Mouse (Mus musculus): ENCODE data around the gene Ccnf. TPM values are rescaled to one million over a fixed set of nuclear protein-coding genes. Genes with fewer than 3 reads are reported as not detected.

Ccnf gene
- polyA plus RNA-seq, 1 experiment, result not detected

DNA sequence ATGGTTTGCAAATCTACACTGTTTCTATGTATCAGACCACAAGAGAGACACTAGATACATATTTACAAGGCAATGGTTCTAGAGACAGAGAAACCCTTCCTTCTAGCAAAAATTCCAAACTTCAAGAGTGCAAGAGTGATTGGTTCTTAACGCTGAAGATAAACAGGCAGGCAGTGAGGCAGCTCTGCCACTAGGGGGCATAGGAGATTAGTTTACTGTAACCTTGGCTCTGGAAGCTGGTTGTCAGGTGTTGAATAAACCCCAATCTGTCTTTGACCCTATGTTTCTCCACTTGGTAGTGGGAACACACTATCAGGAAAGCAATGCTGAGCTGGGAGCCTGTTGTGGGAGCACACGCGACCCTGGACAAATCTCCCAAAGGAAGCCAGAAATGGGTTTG, 77.9 kb downstream of the Ccnf start:
- H3K4me1 ChIP-seq (ENCODE audit: control insufficient read depth, insufficient read depth, low read length), result no peaks in the 10 kb centered on the region; the same call in 1 of the 2 replicates
- TF ChIP-seq CTCF (IDR thresholded peaks at IDR 0.05; ENCODE audit: insufficient read depth, low read depth, low read length), result no peak
- H3K4me3 ChIP-seq (ENCODE audit: insufficient read depth, low read depth, low read length), result no peak overlapping the region
- H3K27ac ChIP-seq (ENCODE audit: insufficient read depth, low read depth, low read length), result no peak overlapping the region
- 6% methylated on average over 3 of the region's 3 CpGs for WGBS

Other genes with a start within 250 kb of the Ccnf start
- gene Prss27, start 213.3 kb downstream of the Ccnf start, polyA plus RNA-seq (2012; ENCODE audit: insufficient read depth, insufficient read length, low replicate concordance, missing spikeins), result not detected in 2 replicates
- gene Kctd5, start 178.0 kb downstream of the Ccnf start, polyA plus RNA-seq (2012; ENCODE audit: insufficient read depth, insufficient read length, low replicate concordance, missing spikeins), result not detected in 2 replicates
- not detected in 2 replicates for gene Pdpk1, start 100.6 kb downstream of the Ccnf start, polyA plus RNA-seq (2012; ENCODE audit: insufficient read depth, insufficient read length, low replicate concordance, missing spikeins)
- gene Amdhd2, start 87.7 kb downstream of the Ccnf start, polyA plus RNA-seq (2012; ENCODE audit: insufficient read depth, insufficient read length, low replicate concordance, missing spikeins), result not detected in 2 replicates
- 528 TPM in 1 of 2 replicates, not detected in the other for gene Atp6v0c, start 81.8 kb downstream of the Ccnf start, polyA plus RNA-seq (2012; ENCODE audit: insufficient read depth, insufficient read length, low replicate concordance, missing spikeins)
- gene Tbc1d24, start 45.9 kb downstream of the Ccnf start, polyA plus RNA-seq (2012; ENCODE audit: insufficient read depth, insufficient read length, low replicate concordance, missing spikeins), result not detected in 2 replicates
- not detected in 2 replicates for gene Ntn3, start 42.0 kb downstream of the Ccnf start, polyA plus RNA-seq (2012; ENCODE audit: insufficient read depth, insufficient read length, low replicate concordance, missing spikeins)
- not detected in 2 replicates for gene Tedc2, start 30.6 kb downstream of the Ccnf start, polyA plus RNA-seq (2012; ENCODE audit: insufficient read depth, insufficient read length, low replicate concordance, missing spikeins)
- not detected in 2 replicates for gene Abca17, start 99.6 kb upstream of the Ccnf start, polyA plus RNA-seq (2012; ENCODE audit: insufficient read depth, insufficient read length, low replicate concordance, missing spikeins)
- 91.3 TPM in 1 of 2 replicates, not detected in the other for gene Abca3, start 100.5 kb upstream of the Ccnf start, polyA plus RNA-seq (2012; ENCODE audit: insufficient read depth, insufficient read length, low replicate concordance, missing spikeins)
- not detected in 2 replicates for gene Rnps1, start 163.1 kb upstream of the Ccnf start, polyA plus RNA-seq (2012; ENCODE audit: insufficient read depth, insufficient read length, low replicate concordance, missing spikeins)
- gene Eci1, start 175.2 kb upstream of the Ccnf start, polyA plus RNA-seq (2012; ENCODE audit: insufficient read depth, insufficient read length, low replicate concordance, missing spikeins), result not detected in 2 replicates
- not detected in 2 replicates for gene Dnase1l2, start 191.6 kb upstream of the Ccnf start, polyA plus RNA-seq (2012; ENCODE audit: insufficient read depth, insufficient read length, low replicate concordance, missing spikeins)
- gene E4f1, start 218.8 kb upstream of the Ccnf start, polyA plus RNA-seq (2012; ENCODE audit: insufficient read depth, insufficient read length, low replicate concordance, missing spikeins), result not detected in 2 replicates
- gene Pgp, start 218.9 kb upstream of the Ccnf start, polyA plus RNA-seq (2012; ENCODE audit: insufficient read depth, insufficient read length, low replicate concordance, missing spikeins), result not detected in 2 replicates
- not detected in 2 replicates for gene Bricd5, start 222.4 kb upstream of the Ccnf start, polyA plus RNA-seq (2012; ENCODE audit: insufficient read depth, insufficient read length, low replicate concordance, missing spikeins)
- not detected in 2 replicates for gene Mlst8, start 227.6 kb upstream of the Ccnf start, polyA plus RNA-seq (2012; ENCODE audit: insufficient read depth, insufficient read length, low replicate concordance, missing spikeins)
- not detected in 2 replicates for gene Caskin1, start 237.1 kb upstream of the Ccnf start, polyA plus RNA-seq (2012; ENCODE audit: insufficient read depth, insufficient read length, low replicate concordance, missing spikeins)